Mouse (Mus musculus): Measurements from ENCODE around the gene Gm29110. TPM values are rescaled to one million over a fixed set of nuclear protein-coding genes. Genes with fewer than 3 reads are reported as not detected.

The Gm29110 gene
- polyA plus RNA-seq (2012; rRNA removed) = not detected in 2 replicates

GRCm38 (mm10) chrY:74470231-74470630 is at the start of gene Gm29110:
Gene Gm29110, plus strand, starts transcription at chrY:74470531.

Other genes starting within 250 kb of the Gm29110 start
- not detected in 2 replicates for gene Gm21913, start 153.4 kb downstream of the Gm29110 start, polyA plus RNA-seq (2012; rRNA removed)